Mouse (Mus musculus): ENCODE data around the gene Nras. TPM values are rescaled to one million over a fixed set of nuclear protein-coding genes. Genes with fewer than 3 reads are reported as not detected.

The Nras gene
- 98.0 and 115 TPM in 2 replicates for total RNA-seq (2023)

GRCm38 (mm10) chr3:103058207-103059157, at the start of gene Nras:
TSS of gene Nras (plus strand) at chr3:103058285.

GRCm38 (mm10) chr3:103020249-103020942, 37.7 kb upstream of the Nras start, which contains the start of gene Csde1:
TSS of gene Csde1 (plus strand) at chr3:103020426.

GRCm38 (mm10) chr3:103073771-103074170, 15.7 kb downstream of the Nras start, which contains the start of gene Ampd1:
TSS of gene Ampd1 (plus strand) at chr3:103074014.

GRCm38 (mm10) chr3:103102454-103103390, 44.6 kb downstream of the Nras start, which contains the start of gene Dennd2c:
TSS of gene Dennd2c (plus strand) at chr3:103102604.

Other genes starting within 250 kb of the Nras start
- not detected in 2 replicates for gene Sycp1, start 122.2 kb upstream of the Nras start, total RNA-seq (2023)
- not detected in 2 replicates for gene Nr1h5, start 94.2 kb upstream of the Nras start, total RNA-seq (2023)
- 52.3 and 61.8 TPM in 2 replicates for gene Sike1, start 62.6 kb upstream of the Nras start, total RNA-seq (2023)
- gene Csde1, start 37.9 kb upstream of the Nras start, total RNA-seq (2023), result 340 and 411 TPM in 2 replicates
- not detected in 2 replicates for gene Ampd1, start 15.7 kb downstream of the Nras start, total RNA-seq (2023)
- 0.75 and 1.5 TPM in 2 replicates for gene Dennd2c, start 44.3 kb downstream of the Nras start, total RNA-seq (2023)
- 32.9 and 33.2 TPM in 2 replicates for gene Bcas2, start 113.4 kb downstream of the Nras start, total RNA-seq (2023)
- gene Trim33, start 221.0 kb downstream of the Nras start, total RNA-seq (2023), result 39.7 and 46.5 TPM in 2 replicates

Data from neutrophil, adult 65 days (primary cell).